Mouse (Mus musculus): ENCODE measurements around the gene Rpl7l1.

DNA sequence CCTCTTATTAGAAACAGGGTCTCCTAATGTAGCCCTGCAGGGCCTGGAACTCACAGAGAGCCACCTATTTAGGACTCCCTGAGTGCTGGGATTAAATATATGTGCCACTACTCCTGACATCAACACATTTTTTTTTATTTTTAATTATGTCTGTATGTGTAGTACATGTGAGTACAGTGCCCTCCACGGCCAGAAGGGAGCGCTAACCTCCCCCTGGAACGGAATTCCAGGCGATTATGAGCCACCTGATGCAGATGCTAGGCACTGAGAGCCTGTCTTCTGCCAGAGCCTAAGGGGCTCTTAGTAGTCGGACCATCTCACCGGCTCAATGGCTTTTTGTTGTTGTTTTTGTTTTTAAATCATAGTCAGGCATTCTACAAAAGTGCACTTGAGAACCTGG, 54.5 kb downstream of the Rpl7l1 start:
- peak; percentile 62 for TF ChIP-seq CTCF (IDR thresholded peaks at IDR 0.05; ENCODE audit: low read depth)
- TF ChIP-seq EP300 (IDR thresholded peaks at IDR 0.05; ENCODE audit: low read depth) = no peak

All from liver, embryonic 14.5 days (tissue).